Mouse (Mus musculus): ENCODE results near the gene Tmem95. TPM values are rescaled to one million over a fixed set of nuclear protein-coding genes. Genes with fewer than 3 reads are reported as not detected.

Tmem95 gene
- polyA plus RNA-seq, 1 experiment from 2014 or later = not detected

GRCm38 (mm10) chr11:69912716-69913530 is 35.1 kb upstream of the Tmem95 start:
- Histone ChIP-seq H3K36me3 (ENCODE audit: control insufficient read depth, insufficient read depth, low read length) (peaks cover 90% of the 10 kb centered on the region), H3K4me3 (ENCODE audit: low read depth, low read length) (peak overlapping the region; percentile 80), H3K9me3 (replicated peaks; ENCODE audit: control insufficient read depth, low read length) (no peaks in the 10 kb centered on the region), H3K9ac (ENCODE audit: low read length) (peak overlapping the region; percentile 82; the same call in 1 of the 2 replicates), H3K4me1 (ENCODE audit: control insufficient read depth, insufficient read depth, low read length) (peaks cover 17% of the 10 kb centered on the region), H3K27ac (ENCODE audit: low read depth, low read length) (0 out of 2 replicates have a peak overlapping the region, but pooled peaks have one; percentile 63), H3K4me2 (ENCODE audit: low read length) (peak overlapping the region; percentile 100), H3K27me3 (replicated peaks; ENCODE audit: control insufficient read depth, insufficient read depth, low read length) (no peaks in the 10 kb centered on the region)
- DNase-seq (ENCODE audit: low spot score) = no peak
- WGBS = 78% methylated on average over 15 of the region's 15 CpGs
- ATAC-seq = peak; percentile 5; the same call in 1 of the 2 replicates

- Histone ChIP-seq H3K36me3 (ENCODE audit: control insufficient read depth, insufficient read depth, low read length) (peaks cover 90% of the 10 kb centered on the region), H3K27ac (ENCODE audit: low read depth, low read length) (no peak overlapping the region)
- DNase-seq (ENCODE audit: low spot score) = no peak
Observed at GRCm38 (mm10) chr11:69911701-69912100, 33.9 kb upstream of the Tmem95 start.

GRCm38 (mm10) chr11:69910781-69911560 is 33.2 kb upstream of the Tmem95 start:
- ATAC-seq (no peak), DNase-seq (ENCODE audit: low spot score) (no peak)
- Histone ChIP-seq H3K9ac (ENCODE audit: low read length) (no peak overlapping the region), H3K4me1 (ENCODE audit: control insufficient read depth, insufficient read depth, low read length) (peaks cover 17% of the 10 kb centered on the region), H3K9me3 (replicated peaks; ENCODE audit: control insufficient read depth, low read length) (no peaks in the 10 kb centered on the region), H3K4me2 (ENCODE audit: low read length) (no peak overlapping the region), H3K36me3 (ENCODE audit: control insufficient read depth, insufficient read depth, low read length) (peaks cover 90% of the 10 kb centered on the region), H3K4me3 (ENCODE audit: low read depth, low read length) (no peak overlapping the region), H3K27me3 (replicated peaks; ENCODE audit: control insufficient read depth, insufficient read depth, low read length) (no peaks in the 10 kb centered on the region), H3K27ac (ENCODE audit: low read depth, low read length) (no peak overlapping the region)
- WGBS = 96% methylated on average over 17 of the region's 17 CpGs

More at GRCm38 (mm10) chr11:69911701-69912100, 33.9 kb upstream of the Tmem95 start:
- no peaks in the 10 kb centered on the region for H3K9me3 ChIP-seq (replicated peaks; ENCODE audit: control insufficient read depth, low read length)
- no peak overlapping the region for H3K4me2 ChIP-seq (ENCODE audit: low read length)
- no peak overlapping the region for H3K4me3 ChIP-seq (ENCODE audit: low read depth, low read length)
- WGBS = 93% methylated on average over 6 of the region's 6 CpGs
- no peak overlapping the region for H3K9ac ChIP-seq (ENCODE audit: low read length)
- peaks cover 17% of the 10 kb centered on the region for H3K4me1 ChIP-seq (ENCODE audit: control insufficient read depth, insufficient read depth, low read length)
- ATAC-seq = no peak
- no peaks in the 10 kb centered on the region for H3K27me3 ChIP-seq (replicated peaks; ENCODE audit: control insufficient read depth, insufficient read depth, low read length)

- Histone ChIP-seq H3K27ac (ENCODE audit: low read depth, low read length) (no peak overlapping the region), H3K4me2 (ENCODE audit: low read length) (no peak overlapping the region), H3K9me3 (replicated peaks; ENCODE audit: control insufficient read depth, low read length) (no peaks in the 10 kb centered on the region), H3K36me3 (ENCODE audit: control insufficient read depth, insufficient read depth, low read length) (peaks cover 90% of the 10 kb centered on the region), H3K9ac (ENCODE audit: low read length) (no peak overlapping the region), H3K27me3 (replicated peaks; ENCODE audit: control insufficient read depth, insufficient read depth, low read length) (no peaks in the 10 kb centered on the region), H3K4me3 (ENCODE audit: low read depth, low read length) (no peak overlapping the region), H3K4me1 (ENCODE audit: control insufficient read depth, insufficient read depth, low read length) (peaks cover 13% of the 10 kb centered on the region)
- ATAC-seq = no peak
- no peak for DNase-seq (ENCODE audit: low spot score)
- 95% methylated on average over 8 of the region's 8 CpGs for WGBS
Observed at GRCm38 (mm10) chr11:69910177-69910576, 32.4 kb upstream of the Tmem95 start.

GRCm38 (mm10) chr11:69909174-69909573 is 31.4 kb upstream of the Tmem95 start:
- H3K9me3 ChIP-seq (replicated peaks; ENCODE audit: control insufficient read depth, low read length) = no peaks in the 10 kb centered on the region
- H3K9ac ChIP-seq (ENCODE audit: low read length) = no peak overlapping the region
- DNase-seq (ENCODE audit: low spot score) (no peak), ATAC-seq (no peak)
- no peak overlapping the region for H3K4me2 ChIP-seq (ENCODE audit: low read length)
- H3K4me3 ChIP-seq (ENCODE audit: low read depth, low read length) = no peak overlapping the region
- WGBS = 91% methylated on average over 5 of the region's 5 CpGs
- H3K27me3 ChIP-seq (replicated peaks; ENCODE audit: control insufficient read depth, insufficient read depth, low read length) = no peaks in the 10 kb centered on the region
- peaks cover 5% of the 10 kb centered on the region; the same call in 1 of the 2 replicates for H3K4me1 ChIP-seq (ENCODE audit: control insufficient read depth, insufficient read depth, low read length)
- no peak overlapping the region for H3K27ac ChIP-seq (ENCODE audit: low read depth, low read length)
- H3K36me3 ChIP-seq (ENCODE audit: control insufficient read depth, insufficient read depth, low read length) = peaks cover 94% of the 10 kb centered on the region

- peaks cover 100% of the 10 kb centered on the region for H3K36me3 ChIP-seq (ENCODE audit: control insufficient read depth, insufficient read depth, low read length)
- no peak for ATAC-seq
- H3K4me3 ChIP-seq (ENCODE audit: low read depth, low read length) = no peak overlapping the region
- peaks cover 4% of the 10 kb centered on the region; the same call in 1 of the 2 replicates for H3K4me1 ChIP-seq (ENCODE audit: control insufficient read depth, insufficient read depth, low read length)
- DNase-seq (ENCODE audit: low spot score) = no peak
- H3K4me2 ChIP-seq (ENCODE audit: low read length) = no peak overlapping the region
- no peak overlapping the region for H3K27ac ChIP-seq (ENCODE audit: low read depth, low read length)
- no peaks in the 10 kb centered on the region for H3K9me3 ChIP-seq (replicated peaks; ENCODE audit: control insufficient read depth, low read length)
- WGBS = 96% methylated on average over 11 of the region's 11 CpGs
- no peak overlapping the region for H3K9ac ChIP-seq (ENCODE audit: low read length)
- no peaks in the 10 kb centered on the region for H3K27me3 ChIP-seq (replicated peaks; ENCODE audit: control insufficient read depth, insufficient read depth, low read length)
Observed at GRCm38 (mm10) chr11:69908645-69909044, 30.8 kb upstream of the Tmem95 start.

GRCm38 (mm10) chr11:69904311-69904710 is 26.5 kb upstream of the Tmem95 start:
- Histone ChIP-seq H3K4me3 (ENCODE audit: low read depth, low read length) (no peak overlapping the region), H3K4me1 (ENCODE audit: control insufficient read depth, insufficient read depth, low read length) (peaks cover 15% of the 10 kb centered on the region), H3K4me2 (ENCODE audit: low read length) (no peak overlapping the region), H3K9me3 (replicated peaks; ENCODE audit: control insufficient read depth, low read length) (no peaks in the 10 kb centered on the region), H3K27ac (ENCODE audit: low read depth, low read length) (no peak overlapping the region), H3K36me3 (ENCODE audit: control insufficient read depth, insufficient read depth, low read length) (peaks cover 59% of the 10 kb centered on the region), H3K9ac (ENCODE audit: low read length) (no peak overlapping the region), H3K27me3 (replicated peaks; ENCODE audit: control insufficient read depth, insufficient read depth, low read length) (no peaks in the 10 kb centered on the region)
- ATAC-seq (no peak), DNase-seq (ENCODE audit: low spot score) (no peak)
- 97% methylated on average over 9 of the region's 9 CpGs for WGBS

GRCm38 (mm10) chr11:69902972-69903371 is 25.2 kb upstream of the Tmem95 start:
- Histone ChIP-seq H3K9ac (ENCODE audit: low read length) (no peak overlapping the region), H3K27me3 (replicated peaks; ENCODE audit: control insufficient read depth, insufficient read depth, low read length) (no peaks in the 10 kb centered on the region), H3K36me3 (ENCODE audit: control insufficient read depth, insufficient read depth, low read length) (peaks cover 46% of the 10 kb centered on the region), H3K4me3 (ENCODE audit: low read depth, low read length) (peak overlapping the region; percentile 87), H3K4me2 (ENCODE audit: low read length) (peak overlapping the region; percentile 87), H3K4me1 (ENCODE audit: control insufficient read depth, insufficient read depth, low read length) (peaks cover 18% of the 10 kb centered on the region), H3K9me3 (replicated peaks; ENCODE audit: control insufficient read depth, low read length) (no peaks in the 10 kb centered on the region), H3K27ac (ENCODE audit: low read depth, low read length) (no peak overlapping the region)
- DNase-seq (ENCODE audit: low spot score) = no peak
- ATAC-seq = no peak
- 92% methylated on average over 13 of the region's 13 CpGs for WGBS
